Comparison of ENCODE assay signal across 15 mouse cellular contexts in genomic region chr15:99835191-99835590, GRCm38 (mm10). TPM values are rescaled to one million over a fixed set of nuclear protein-coding genes. Genes with fewer than 3 reads are reported as not detected.
A peak's percentile ranks its signal among the peaks of the same experiment; 100 is the strongest.
DNase-seq lines count a peak whose midpoint lies in the region; ATAC-seq and TF ChIP-seq lines count a peak whose summit lies in the region.
"Had no signal": no experiment of that assay in that cellular context is flagged by ENCODE, and none has a peak within 500 bp of the region (broad histone marks: within the 10 kb centered on the region; RNA-seq: fewer than 3 reads in every experiment).

No protein-coding gene starts in this region.

- peaks cover 12% of the 10 kb centered on the region for H3K4me1 ChIP-seq in limb, embryonic 15.5 days
- H3K4me1 ChIP-seq in stomach, embryonic 15.5 days: 0 out of 2 replicates have a peak, but pooled peaks cover 5% of the 10 kb centered on the region
- H3K4me1 ChIP-seq: megakaryocyte, embryonic 14.5 days; neural tube, embryonic 13.5 days had no signal

- 0 out of 2 replicates have a peak, but pooled peaks have one; percentile 53 for ATAC-seq in limb, embryonic 15.5 days (ENCODE audit: insufficient number of reproducible peaks, low FRiP score, low TSS enrichment, low read depth)
- peak; percentile 56; the same call in 1 of the 2 replicates for ATAC-seq in stomach, embryonic 15.5 days (ENCODE audit: insufficient read depth, low FRiP score, low read depth)
- no peak for ATAC-seq in megakaryocyte-erythroid progenitor cell, adult 5-6 weeks (replicated peaks; ENCODE audit: low FRiP score, low TSS enrichment, poor library complexity, severe bottlenecking)

- WGBS in limb, embryonic 15.5 days: 56% methylated on average over 9 of the region's 9 CpGs
- WGBS in stomach, embryonic 15.5 days: 52% methylated on average over 9 of the region's 9 CpGs

- no peaks in the 10 kb centered on the region for H3K27me3 ChIP-seq in limb, embryonic 15.5 days
- H3K27me3 ChIP-seq in stomach, embryonic 15.5 days (replicated peaks): no peaks in the 10 kb centered on the region
- H3K27me3 ChIP-seq: heart, embryonic 12.5 days; neural tube, embryonic 13.5 days had no signal

- DNase-seq in gastrocnemius, adult 2 months: no peak
- no peak for DNase-seq in gastrocnemius, postnatal 36 days
- peak; percentile 82 for DNase-seq in kidney, adult 11 months
- DNase-seq in left cerebral cortex, adult 11 months (ENCODE audit: low spot score): no peak
- DNase-seq in heart, adult 18-20 months: no peak
- DNase-seq: adrenal gland, adult 8-10 months; cerebellum, adult 18-20 months; right cerebral cortex, postnatal 25 days; thymus, adult 18-20 months had no signal

- no peaks in the 10 kb centered on the region for H3K9me3 ChIP-seq in limb, embryonic 15.5 days
- H3K9me3 ChIP-seq in stomach, embryonic 15.5 days: no peaks in the 10 kb centered on the region
- H3K9me3 ChIP-seq: neural tube, embryonic 13.5 days had no signal

- no peaks in the 10 kb centered on the region for H3K36me3 ChIP-seq in limb, embryonic 15.5 days
- no peaks in the 10 kb centered on the region for H3K36me3 ChIP-seq in stomach, embryonic 15.5 days
- H3K36me3 ChIP-seq: heart, embryonic 12.5 days; neural tube, embryonic 13.5 days had no signal

- no peak overlapping the region for H3K9ac ChIP-seq in limb, embryonic 15.5 days
- H3K9ac ChIP-seq in stomach, embryonic 15.5 days: no peak overlapping the region
- H3K9ac ChIP-seq: heart, embryonic 12.5 days; neural tube, embryonic 13.5 days had no signal

- H3K27ac ChIP-seq in gastrocnemius, adult 2 months: peak overlapping the region; percentile 58
- peak overlapping the region; percentile 28; the same call in 1 of the 2 replicates for H3K27ac ChIP-seq in limb, embryonic 15.5 days
- peak overlapping the region; percentile 64; the same call in 1 of the 2 replicates for H3K27ac ChIP-seq in stomach, embryonic 15.5 days
- H3K27ac ChIP-seq: neural tube, embryonic 13.5 days had no signal

- intact Hi-C loops in gastrocnemius, adult 2 months (cut with DNase I): no loop called here
- intact Hi-C loops in gastrocnemius, postnatal 36 days (cut with DNase I): no loop called here

- TF ChIP-seq CTCF in gastrocnemius, adult 2 months (IDR thresholded peaks at IDR 0.05): no peak

- H3K4me2 ChIP-seq in limb, embryonic 15.5 days: no peak overlapping the region
- H3K4me2 ChIP-seq in stomach, embryonic 15.5 days: no peak overlapping the region
- H3K4me2 ChIP-seq: heart, embryonic 12.5 days; neural tube, embryonic 13.5 days had no signal

- no peak overlapping the region for H3K4me3 ChIP-seq in gastrocnemius, adult 2 months
- no peak overlapping the region for H3K4me3 ChIP-seq in limb, embryonic 15.5 days
- no peak overlapping the region for H3K4me3 ChIP-seq in stomach, embryonic 15.5 days (replicated peaks)
- H3K4me3 ChIP-seq: heart, embryonic 12.5 days; megakaryocyte, embryonic 14.5 days; neural tube, embryonic 13.5 days had no signal

RNA-seq across cellular contexts. Expression of gene Lima1, which starts 40.1 kb away (rescaled TPM):
- 1 to 10 TPM; 7.9 to 9.8 TPM for total RNA-seq in gastrocnemius, adult 2 months (2021)
- 10 to 100 TPM in 1 of 2 experiments, 1 to 10 TPM in 1; 9.3 to 10.3 TPM for total RNA-seq in gastrocnemius, postnatal 36 days (2021)
- 90.2 and 91.6 TPM in 2 replicates for polyA plus RNA-seq in limb, embryonic 15.5 days (2015; fragmentation: Nextera tagmentation; extraction: Ambion mirVana)
- 71.2 and 78.3 TPM in 2 replicates for polyA plus RNA-seq in stomach, embryonic 15.5 days (2015; fragmentation: Nextera tagmentation; extraction: Ambion mirVana)
- total RNA-seq in heart, adult 18-20 months (2021): 10 to 100 TPM; 14.3 to 16.1 TPM
- 0.09 TPM in 1 of 2 replicates, not detected in the other for total RNA-seq in megakaryocyte-erythroid progenitor cell, adult 5-6 weeks (2014; fragmentation: Nextera tagmentation)
- total RNA-seq in megakaryocyte-erythroid progenitor cell, adult 5-6 weeks (2017): 0.11 TPM in 1 of 2 replicates, not detected in the other

Comparison
In these comparisons a context has a peak if more than half of its experiments do, and no peak if none do; other contexts are left out.
1. RNA of gene Lima1, which starts 40.1 kb away (total RNA-seq): 14.3 to 16.1 TPM in heart, adult 18-20 months, 9.3 to 10.3 TPM in gastrocnemius, postnatal 36 days and 7.9 to 9.8 TPM in gastrocnemius, adult 2 months; 0.09 to 0.11 TPM in megakaryocyte-erythroid progenitor cell, adult 5-6 weeks; every median in the first group is over 4 times any median in the second.
2. Peak in every context shown above with its lines, with median percentiles within 50 percentile points of each other: H3K27ac ChIP-seq.